Mouse (Mus musculus): ENCODE data around the gene Atp8b4. TPM values are rescaled to one million over a fixed set of nuclear protein-coding genes. Genes with fewer than 3 reads are reported as not detected.
A peak's percentile ranks its signal among the peaks of the same experiment; 100 is the strongest.
"Not testable (repeated sequence)": the region's sequence is repeated elsewhere in the genome, so short reads cannot be mapped to it uniquely, and the experiment has no call there.

The Atp8b4 gene
- polyA plus RNA-seq, 1 experiment: 2.5 TPM

GRCm38 (mm10) chr2:126530581-126530980 lies 30.1 kb upstream of the Atp8b4 start:
- Histone ChIP-seq H3K27me3 (ENCODE audit: control insufficient read depth, insufficient read depth, low read length) (no peaks in the 10 kb centered on the region), H3K27ac (ENCODE audit: insufficient read depth, low read length) (no peak overlapping the region), H3K4me3 (ENCODE audit: extremely low read depth, insufficient read depth, insufficient read length) (no peak overlapping the region), H3K36me3 (ENCODE audit: control insufficient read depth, insufficient read depth, low read length) (no peaks in the 10 kb centered on the region), H3K4me1 (ENCODE audit: control insufficient read depth, insufficient read depth, insufficient read length) (no peaks in the 10 kb centered on the region)
- no peak for TF ChIP-seq POLR2A (IDR thresholded peaks at IDR 0.05; ENCODE audit: low read depth, low read length)
- no peak for TF ChIP-seq CTCF (IDR thresholded peaks at IDR 0.05; ENCODE audit: extremely low read depth, insufficient read depth, insufficient read length, insufficient replicate concordance)
- WGBS: 22% methylated on average over 3 of the region's 3 CpGs
- no peak for DNase-seq (ENCODE audit: low read depth in 1 of 2, low spot score in 2 of 2)

DNA sequence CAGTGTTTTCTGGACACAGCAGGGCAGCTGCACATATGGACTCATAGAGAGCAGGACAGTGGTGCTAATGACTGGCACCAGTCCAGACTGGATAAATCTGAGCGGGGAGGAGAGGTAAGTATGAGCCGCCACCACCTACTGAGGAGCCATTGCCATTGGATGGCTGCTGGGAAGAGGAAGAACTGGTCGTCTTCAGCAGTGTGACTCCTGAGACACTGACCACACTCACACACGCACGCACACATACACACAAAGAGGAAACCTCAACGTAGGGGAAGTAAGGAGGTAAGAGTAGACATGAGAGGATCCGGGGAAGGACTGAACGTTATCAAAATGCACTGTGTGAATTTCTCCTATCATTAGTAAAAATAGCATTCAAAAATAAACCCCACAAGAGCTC lies 27.0 kb upstream of the Atp8b4 start:
- Histone ChIP-seq H3K27me3 (ENCODE audit: control insufficient read depth, insufficient read depth, low read length) (no peaks in the 10 kb centered on the region), H3K27ac (ENCODE audit: insufficient read depth, low read length) (no peak overlapping the region), H3K4me3 (ENCODE audit: extremely low read depth, insufficient read depth, insufficient read length) (no peak overlapping the region), H3K36me3 (ENCODE audit: control insufficient read depth, insufficient read depth, low read length) (no peaks in the 10 kb centered on the region), H3K4me1 (ENCODE audit: control insufficient read depth, insufficient read depth, insufficient read length) (no peaks in the 10 kb centered on the region)
- DNase-seq (ENCODE audit: low read depth in 1 of 2, low spot score in 2 of 2): no peak
- TF ChIP-seq CTCF (IDR thresholded peaks at IDR 0.05; ENCODE audit: extremely low read depth, insufficient read depth, insufficient read length, insufficient replicate concordance): no peak
- TF ChIP-seq POLR2A (IDR thresholded peaks at IDR 0.05; ENCODE audit: low read depth, low read length): no peak
- WGBS: 48% methylated on average over 8 of the region's 8 CpGs

- no peak for TF ChIP-seq POLR2A (IDR thresholded peaks at IDR 0.05; ENCODE audit: low read depth, low read length)
- no peak for TF ChIP-seq CTCF (IDR thresholded peaks at IDR 0.05; ENCODE audit: extremely low read depth, insufficient read depth, insufficient read length, insufficient replicate concordance)
- DNase-seq (ENCODE audit: low read depth in 1 of 2, low spot score in 2 of 2): no peak
- Histone ChIP-seq H3K27me3 (ENCODE audit: control insufficient read depth, insufficient read depth, low read length) (no peaks in the 10 kb centered on the region), H3K4me1 (ENCODE audit: control insufficient read depth, insufficient read depth, insufficient read length) (no peaks in the 10 kb centered on the region), H3K36me3 (ENCODE audit: control insufficient read depth, insufficient read depth, low read length) (no peaks in the 10 kb centered on the region), H3K27ac (ENCODE audit: insufficient read depth, low read length) (no peak overlapping the region), H3K4me3 (ENCODE audit: extremely low read depth, insufficient read depth, insufficient read length) (no peak overlapping the region)
- 80% methylated on average over 2 of the region's 2 CpGs for WGBS
These were observed 23.8 kb upstream of the Atp8b4 start for GRCm38 (mm10) chr2:126524271-126524670.

DNA sequence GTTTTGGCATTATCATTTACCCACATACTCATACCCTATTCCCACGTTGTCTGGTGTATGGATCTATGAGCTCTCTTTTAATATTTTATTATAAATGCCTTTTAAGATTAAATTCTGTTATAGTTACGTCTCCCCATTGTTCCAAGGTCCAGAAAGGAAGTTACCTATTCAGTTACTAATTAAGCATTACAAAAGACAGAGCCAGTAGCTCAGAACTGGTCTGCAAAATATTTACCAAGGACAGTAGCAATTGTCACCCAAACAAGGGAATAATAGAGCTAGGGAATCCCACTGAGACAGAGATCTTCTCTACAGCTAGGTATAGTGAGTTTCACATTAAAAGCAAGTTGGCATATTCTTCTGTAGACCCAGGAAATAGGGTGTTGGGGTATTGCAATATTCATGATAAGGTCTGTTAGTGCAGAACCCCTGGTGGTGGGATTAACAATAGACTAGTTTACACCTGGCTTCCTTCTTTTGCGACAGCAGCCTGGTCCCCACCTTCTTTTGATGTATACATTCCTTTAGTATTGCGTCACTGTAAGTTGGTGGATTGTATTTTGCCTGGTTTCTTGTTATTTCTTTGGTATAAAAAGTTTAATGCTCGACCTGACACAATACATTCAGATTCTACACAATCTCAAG lies 22.7 kb upstream of the Atp8b4 start:
- not testable (repeated sequence) for H3K27me3 ChIP-seq (ENCODE audit: control insufficient read depth, insufficient read depth, low read length); H3K36me3 ChIP-seq (ENCODE audit: control insufficient read depth, insufficient read depth, low read length); H3K27ac ChIP-seq (ENCODE audit: insufficient read depth, low read length); H3K4me3 ChIP-seq (ENCODE audit: extremely low read depth, insufficient read depth, insufficient read length); H3K4me1 ChIP-seq (ENCODE audit: control insufficient read depth, insufficient read depth, insufficient read length); DNase-seq (ENCODE audit: low read depth in 1 of 2, low spot score in 2 of 2)
- WGBS: 79% methylated on average over 5 of the region's 5 CpGs

DNA sequence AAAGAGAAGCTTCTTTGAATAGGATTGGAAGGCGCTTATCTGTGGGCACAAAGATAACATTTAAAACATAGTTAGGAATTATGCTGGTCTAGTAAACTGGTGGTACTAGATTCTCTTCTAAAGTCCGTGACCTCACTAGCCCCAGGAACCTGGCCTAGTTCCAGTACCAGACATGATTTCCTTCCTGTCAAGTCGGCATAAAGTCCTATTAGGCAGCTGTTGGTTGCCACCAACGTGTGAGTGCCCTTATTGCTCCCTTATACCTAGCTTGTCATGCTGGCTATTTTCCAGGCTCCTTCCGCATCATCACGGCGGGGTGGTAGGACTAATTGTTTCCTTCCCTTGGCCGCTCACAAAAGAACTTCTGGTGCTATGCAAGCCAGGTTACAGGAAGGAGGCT lies 21.6 kb upstream of the Atp8b4 start:
- no peak for DNase-seq (ENCODE audit: low read depth in 1 of 2, low spot score in 2 of 2)
- H3K4me1 ChIP-seq (ENCODE audit: control insufficient read depth, insufficient read depth, insufficient read length): no peaks in the 10 kb centered on the region
- no peak overlapping the region for H3K4me3 ChIP-seq (ENCODE audit: extremely low read depth, insufficient read depth, insufficient read length)
- no peaks in the 10 kb centered on the region for H3K36me3 ChIP-seq (ENCODE audit: control insufficient read depth, insufficient read depth, low read length)
- WGBS: 54% methylated on average over 8 of the region's 8 CpGs
- H3K27ac ChIP-seq (ENCODE audit: insufficient read depth, low read length): no peak overlapping the region
- no peaks in the 10 kb centered on the region for H3K27me3 ChIP-seq (ENCODE audit: control insufficient read depth, insufficient read depth, low read length)
- no peak for TF ChIP-seq POLR2A (IDR thresholded peaks at IDR 0.05; ENCODE audit: low read depth, low read length)
- no peak for TF ChIP-seq CTCF (IDR thresholded peaks at IDR 0.05; ENCODE audit: extremely low read depth, insufficient read depth, insufficient read length, insufficient replicate concordance)

DNA sequence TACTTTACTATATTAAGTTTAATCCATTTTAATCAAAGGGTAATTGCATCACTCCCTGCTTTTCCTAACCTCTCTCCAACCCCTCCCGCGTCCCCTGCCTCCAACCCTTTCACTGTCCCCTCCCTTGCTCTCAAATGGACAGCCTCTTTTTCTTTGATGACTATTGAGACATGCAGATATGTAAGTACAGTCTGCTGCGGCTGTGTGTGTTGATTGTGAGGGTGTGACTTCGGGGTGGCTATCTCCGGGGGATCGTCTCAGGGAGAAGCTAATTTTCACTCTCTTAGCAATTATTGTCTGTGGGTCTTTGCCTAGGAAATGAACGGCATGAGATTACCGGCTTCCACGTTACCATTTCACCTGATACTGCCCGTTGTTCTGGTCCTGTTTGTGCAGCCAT lies 21.0 kb upstream of the Atp8b4 start:
- Histone ChIP-seq H3K27ac (ENCODE audit: insufficient read depth, low read length) (no peak overlapping the region), H3K27me3 (ENCODE audit: control insufficient read depth, insufficient read depth, low read length) (no peaks in the 10 kb centered on the region), H3K36me3 (ENCODE audit: control insufficient read depth, insufficient read depth, low read length) (no peaks in the 10 kb centered on the region), H3K4me1 (ENCODE audit: control insufficient read depth, insufficient read depth, insufficient read length) (no peaks in the 10 kb centered on the region), H3K4me3 (ENCODE audit: extremely low read depth, insufficient read depth, insufficient read length) (no peak overlapping the region)
- WGBS: 82% methylated on average over 10 of the region's 10 CpGs
- no peak for DNase-seq (ENCODE audit: low read depth in 1 of 2, low spot score in 2 of 2)
- no peak for TF ChIP-seq POLR2A (IDR thresholded peaks at IDR 0.05; ENCODE audit: low read depth, low read length)
- no peak for TF ChIP-seq CTCF (IDR thresholded peaks at IDR 0.05; ENCODE audit: extremely low read depth, insufficient read depth, insufficient read length, insufficient replicate concordance)

DNA sequence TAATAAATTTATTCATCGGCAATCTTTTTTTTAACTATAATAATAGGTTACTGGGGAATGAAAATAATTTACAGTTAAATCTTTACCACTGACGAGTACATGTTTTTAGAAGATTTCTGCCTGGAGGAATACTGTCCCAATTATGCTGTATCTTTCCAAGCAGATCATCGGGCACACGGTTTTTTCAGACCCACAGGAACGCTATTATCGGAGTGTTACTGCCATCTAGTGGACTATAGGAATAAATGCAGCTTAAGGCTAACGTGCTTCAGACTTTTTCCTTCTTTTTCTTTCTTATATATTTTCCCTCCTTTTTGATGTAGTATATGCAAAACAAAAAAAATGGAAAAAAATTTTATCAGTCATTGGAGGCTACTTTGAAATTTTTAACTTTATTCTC lies 20.4 kb upstream of the Atp8b4 start:
- Histone ChIP-seq H3K4me1 (ENCODE audit: control insufficient read depth, insufficient read depth, insufficient read length) (no peaks in the 10 kb centered on the region), H3K27ac (ENCODE audit: insufficient read depth, low read length) (no peak overlapping the region), H3K27me3 (ENCODE audit: control insufficient read depth, insufficient read depth, low read length) (no peaks in the 10 kb centered on the region), H3K36me3 (ENCODE audit: control insufficient read depth, insufficient read depth, low read length) (no peaks in the 10 kb centered on the region), H3K4me3 (ENCODE audit: extremely low read depth, insufficient read depth, insufficient read length) (no peak overlapping the region; the same call in 1 of the 2 replicates)
- DNase-seq (ENCODE audit: low read depth in 1 of 2, low spot score in 2 of 2): no peak
- 14% methylated on average over 7 of the region's 7 CpGs for WGBS
- TF ChIP-seq CTCF (IDR thresholded peaks at IDR 0.05; ENCODE audit: extremely low read depth, insufficient read depth, insufficient read length, insufficient replicate concordance): peak; percentile 48; the same call in 1 of the 2 replicates
- no peak for TF ChIP-seq POLR2A (IDR thresholded peaks at IDR 0.05; ENCODE audit: low read depth, low read length)

Measured in spleen, adult 2 months (tissue).